Mouse (Mus musculus): ENCODE data around the gene Zfp36. TPM values are rescaled to one million over a fixed set of nuclear protein-coding genes. Genes with fewer than 3 reads are reported as not detected.

Gene Zfp36
- polyA plus RNA-seq (2015; fragmentation: Nextera tagmentation; extraction: Ambion mirVana), result 4.2 and 7.5 TPM in 2 replicates

- WGBS, result 63% methylated on average over 17 of the region's 17 CpGs
- Histone ChIP-seq H3K9ac (replicated peaks) (peak within 1 kb of the TSS; percentile 70), H3K27me3 (replicated peaks) (no peaks in the 10 kb centered on the region), H3K9me3 (replicated peaks) (no peaks in the 10 kb centered on the region), H3K36me3 (peaks cover 2% of the 10 kb centered on the region), H3K4me1 (peaks cover 63% of the 10 kb centered on the region), H3K4me3 (replicated peaks) (peak within 1 kb of the TSS; percentile 56), H3K4me2 (peak within 1 kb of the TSS; percentile 79), H3K27ac (replicated peaks) (peak within 1 kb of the TSS; percentile 79)
- ATAC-seq (ENCODE audit: low FRiP score), result no peak
Observed at GRCm38 (mm10) chr7:28380237-28381016, at the start of gene Zfp36. Gene Zfp36, minus strand, starts transcription at chr7:28380253.

GRCm38 (mm10) chr7:28427738-28428137 is 47.7 kb upstream of the Zfp36 start:
- peaks cover 20% of the 10 kb centered on the region for H3K36me3 ChIP-seq
- peaks cover 26% of the 10 kb centered on the region for H3K4me1 ChIP-seq
- H3K27ac ChIP-seq (replicated peaks), result no peak overlapping the region
- H3K4me2 ChIP-seq, result no peak overlapping the region
- no peaks in the 10 kb centered on the region for H3K27me3 ChIP-seq (replicated peaks)
- no peaks in the 10 kb centered on the region for H3K9me3 ChIP-seq (replicated peaks)
- no peak for ATAC-seq (ENCODE audit: low FRiP score)
- H3K4me3 ChIP-seq (replicated peaks), result no peak overlapping the region
- H3K9ac ChIP-seq (replicated peaks), result no peak overlapping the region

- Histone ChIP-seq H3K36me3 (peaks cover 54% of the 10 kb centered on the region), H3K4me3 (replicated peaks) (no peak overlapping the region), H3K27me3 (replicated peaks) (no peaks in the 10 kb centered on the region), H3K9me3 (replicated peaks) (no peaks in the 10 kb centered on the region), H3K27ac (replicated peaks) (no peak overlapping the region), H3K9ac (replicated peaks) (no peak overlapping the region), H3K4me1 (0 out of 2 replicates have a peak, but pooled peaks cover 9% of the 10 kb centered on the region), H3K4me2 (no peak overlapping the region)
- no peak for ATAC-seq (ENCODE audit: low FRiP score)
- WGBS, result 92% methylated on average over 1 of the region's 1 CpGs
Observed at GRCm38 (mm10) chr7:28423018-28423417, 43.0 kb upstream of the Zfp36 start.

- Histone ChIP-seq H3K4me2 (no peak overlapping the region), H3K4me1 (0 out of 2 replicates have a peak, but pooled peaks cover 4% of the 10 kb centered on the region), H3K4me3 (replicated peaks) (no peak overlapping the region), H3K9me3 (replicated peaks) (no peaks in the 10 kb centered on the region), H3K36me3 (peaks cover 83% of the 10 kb centered on the region), H3K27ac (replicated peaks) (no peak overlapping the region), H3K27me3 (replicated peaks) (no peaks in the 10 kb centered on the region), H3K9ac (replicated peaks) (no peak overlapping the region)
- 96% methylated on average over 2 of the region's 2 CpGs for WGBS
- ATAC-seq (ENCODE audit: low FRiP score), result no peak
Observed at GRCm38 (mm10) chr7:28419416-28419815, 39.4 kb upstream of the Zfp36 start.

- Histone ChIP-seq H3K4me3 (replicated peaks) (no peak overlapping the region), H3K27me3 (replicated peaks) (no peaks in the 10 kb centered on the region), H3K4me2 (no peak overlapping the region), H3K4me1 (0 out of 2 replicates have a peak, but pooled peaks cover 4% of the 10 kb centered on the region), H3K36me3 (peaks cover 90% of the 10 kb centered on the region), H3K9ac (replicated peaks) (no peak overlapping the region), H3K9me3 (replicated peaks) (no peaks in the 10 kb centered on the region), H3K27ac (replicated peaks) (0 out of 2 replicates have a peak overlapping the region, but pooled peaks have one; percentile 18)
- 66% methylated on average over 8 of the region's 8 CpGs for WGBS
- peak; percentile 38; the same call in 1 of the 2 replicates for ATAC-seq (ENCODE audit: low FRiP score)
Observed at GRCm38 (mm10) chr7:28418096-28418670, 38.1 kb upstream of the Zfp36 start.

- H3K9ac ChIP-seq (replicated peaks), result no peak overlapping the region
- H3K4me2 ChIP-seq, result no peak overlapping the region
- H3K4me1 ChIP-seq, result 0 out of 2 replicates have a peak, but pooled peaks cover 4% of the 10 kb centered on the region
- no peak for ATAC-seq (ENCODE audit: low FRiP score)
- H3K36me3 ChIP-seq, result peaks cover 90% of the 10 kb centered on the region
- H3K9me3 ChIP-seq (replicated peaks), result no peaks in the 10 kb centered on the region
- H3K27ac ChIP-seq (replicated peaks), result no peak overlapping the region
- no peak overlapping the region for H3K4me3 ChIP-seq (replicated peaks)
- H3K27me3 ChIP-seq (replicated peaks), result no peaks in the 10 kb centered on the region
Observed at GRCm38 (mm10) chr7:28417368-28417767, 37.3 kb upstream of the Zfp36 start.

- Histone ChIP-seq H3K9ac (replicated peaks) (no peak overlapping the region), H3K27me3 (replicated peaks) (no peaks in the 10 kb centered on the region), H3K4me2 (no peak overlapping the region), H3K36me3 (peaks cover 82% of the 10 kb centered on the region), H3K4me1 (no peaks in the 10 kb centered on the region), H3K27ac (replicated peaks) (no peak overlapping the region), H3K4me3 (replicated peaks) (no peak overlapping the region), H3K9me3 (replicated peaks) (no peaks in the 10 kb centered on the region)
- WGBS, result 93% methylated on average over 4 of the region's 4 CpGs
- ATAC-seq (ENCODE audit: low FRiP score), result no peak
Observed at GRCm38 (mm10) chr7:28412826-28413225, 32.8 kb upstream of the Zfp36 start.

GRCm38 (mm10) chr7:28410841-28411475 is 30.9 kb upstream of the Zfp36 start:
- H3K27me3 ChIP-seq (replicated peaks), result no peaks in the 10 kb centered on the region
- no peaks in the 10 kb centered on the region for H3K9me3 ChIP-seq (replicated peaks)
- no peak overlapping the region for H3K27ac ChIP-seq (replicated peaks)
- no peaks in the 10 kb centered on the region for H3K4me1 ChIP-seq
- no peak overlapping the region for H3K4me2 ChIP-seq
- no peak for ATAC-seq (ENCODE audit: low FRiP score)
- H3K4me3 ChIP-seq (replicated peaks), result no peak overlapping the region
- 93% methylated on average over 3 of the region's 3 CpGs for whole genome bisulfite sequencing
- no peak overlapping the region for H3K9ac ChIP-seq (replicated peaks)
- peaks cover 84% of the 10 kb centered on the region for H3K36me3 ChIP-seq

- no peak overlapping the region for H3K27ac ChIP-seq (replicated peaks)
- no peak overlapping the region for H3K4me2 ChIP-seq
- ATAC-seq (ENCODE audit: low FRiP score), result no peak
- H3K4me1 ChIP-seq, result no peaks in the 10 kb centered on the region
- H3K9ac ChIP-seq (replicated peaks), result no peak overlapping the region
- no peaks in the 10 kb centered on the region for H3K9me3 ChIP-seq (replicated peaks)
- H3K4me3 ChIP-seq (replicated peaks), result no peak overlapping the region
- 90% methylated on average over 3 of the region's 3 CpGs for WGBS
- peaks cover 93% of the 10 kb centered on the region for H3K36me3 ChIP-seq
- no peaks in the 10 kb centered on the region for H3K27me3 ChIP-seq (replicated peaks)
Observed at GRCm38 (mm10) chr7:28401942-28402341, 21.9 kb upstream of the Zfp36 start.

- 100% methylated on average over 1 of the region's 1 CpGs for WGBS
Observed at GRCm38 (mm10) chr7:28401030-28401429, 21.0 kb upstream of the Zfp36 start.

GRCm38 (mm10) chr7:28398696-28399340 is 18.8 kb upstream of the Zfp36 start:
- WGBS, result 92% methylated on average over 10 of the region's 10 CpGs
- Histone ChIP-seq H3K4me1 (peaks cover 7% of the 10 kb centered on the region), H3K4me3 (replicated peaks) (no peak overlapping the region), H3K27me3 (replicated peaks) (no peaks in the 10 kb centered on the region), H3K4me2 (no peak overlapping the region), H3K9me3 (replicated peaks) (no peaks in the 10 kb centered on the region), H3K27ac (replicated peaks) (no peak overlapping the region), H3K9ac (replicated peaks) (no peak overlapping the region), H3K36me3 (peaks cover 83% of the 10 kb centered on the region)
- ATAC-seq (ENCODE audit: low FRiP score), result no peak

More at GRCm38 (mm10) chr7:28401030-28401429, 21.0 kb upstream of the Zfp36 start:
- H3K4me3 ChIP-seq (replicated peaks), result no peak overlapping the region
- no peaks in the 10 kb centered on the region for H3K9me3 ChIP-seq (replicated peaks)
- no peak for ATAC-seq (ENCODE audit: low FRiP score)
- H3K27ac ChIP-seq (replicated peaks), result no peak overlapping the region
- H3K36me3 ChIP-seq, result peaks cover 92% of the 10 kb centered on the region
- no peaks in the 10 kb centered on the region for H3K4me1 ChIP-seq
- H3K27me3 ChIP-seq (replicated peaks), result no peaks in the 10 kb centered on the region
- no peak overlapping the region for H3K9ac ChIP-seq (replicated peaks)
- H3K4me2 ChIP-seq, result no peak overlapping the region
